Mouse (Mus musculus): ENCODE measurements around the gene Gm3336. TPM values are rescaled to one million over a fixed set of nuclear protein-coding genes. Genes with fewer than 3 reads are reported as not detected.

The Gm3336 gene
- polyA plus RNA-seq, 1 experiment = 73.6 TPM

DNA sequence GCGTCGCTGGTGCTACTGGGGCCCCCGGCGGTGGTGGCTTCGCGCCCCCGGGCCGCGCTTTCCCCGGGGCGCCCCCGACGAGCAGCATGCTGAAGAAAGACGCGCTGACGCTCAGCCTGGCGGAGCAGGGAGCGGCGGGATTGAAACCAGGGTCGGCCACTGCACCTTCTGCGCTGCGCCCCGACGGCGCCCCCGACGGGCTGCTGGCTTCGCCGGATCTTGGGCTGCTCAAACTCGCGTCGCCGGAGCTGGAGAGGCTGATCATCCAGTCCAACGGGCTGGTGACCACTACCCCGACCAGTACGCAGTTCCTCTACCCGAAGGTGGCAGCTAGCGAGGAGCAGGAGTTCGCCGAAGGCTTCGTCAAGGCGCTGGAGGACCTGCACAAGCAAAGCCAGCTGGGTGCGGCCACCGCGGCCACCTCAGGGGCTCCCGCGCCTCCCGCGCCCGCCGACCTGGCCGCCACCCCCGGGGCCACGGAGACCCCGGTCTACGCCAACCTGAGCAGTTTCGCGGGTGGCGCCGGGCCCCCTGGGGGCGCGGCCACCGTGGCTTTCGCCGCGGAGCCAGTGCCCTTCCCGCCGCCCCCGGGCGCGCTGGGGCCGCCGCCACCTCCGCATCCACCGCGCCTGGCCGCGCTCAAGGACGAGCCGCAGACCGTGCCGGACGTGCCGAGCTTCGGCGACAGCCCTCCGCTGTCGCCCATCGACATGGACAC is 19.1 kb upstream of the Gm3336 start:
- Histone ChIP-seq H3K27me3 (ENCODE audit: control insufficient read depth, insufficient read depth, low read length) (no peaks in the 10 kb centered on the region), H3K4me1 (ENCODE audit: control insufficient read depth, insufficient read depth, insufficient read length, low read length) (peaks cover 39% of the 10 kb centered on the region), H3K36me3 (ENCODE audit: control insufficient read depth, insufficient read depth, low read length) (peaks cover 9% of the 10 kb centered on the region), H3K27ac (ENCODE audit: insufficient read depth, low read depth, low read length) (peak overlapping the region; percentile 98), H3K4me3 (ENCODE audit: low read depth, low read length) (peak overlapping the region; percentile 80)
- under 1% methylated on average over 89 of the region's 89 CpGs for WGBS
- TF ChIP-seq POLR2A (IDR thresholded peaks at IDR 0.05; ENCODE audit: low read depth, low read length) = no peak

- TF ChIP-seq POLR2A (IDR thresholded peaks at IDR 0.05; ENCODE audit: low read depth, low read length) (peak; percentile 40; the same call in 1 of the 2 replicates), CTCF (IDR thresholded peaks at IDR 0.05; ENCODE audit: extremely low read depth, insufficient read length, insufficient replicate concordance, low read depth, low read length) (no peak)
- Histone ChIP-seq H3K4me3 (ENCODE audit: low read depth, low read length) (peak overlapping the region; percentile 80), H3K27me3 (ENCODE audit: control insufficient read depth, insufficient read depth, low read length) (no peaks in the 10 kb centered on the region), H3K4me1 (ENCODE audit: control insufficient read depth, insufficient read depth, insufficient read length, low read length) (peaks cover 38% of the 10 kb centered on the region), H3K27ac (ENCODE audit: insufficient read depth, low read depth, low read length) (peak overlapping the region; percentile 98), H3K36me3 (ENCODE audit: control insufficient read depth, insufficient read depth, low read length) (peaks cover 9% of the 10 kb centered on the region)
- under 1% methylated on average over 59 of the region's 59 CpGs for WGBS
These were observed 18.3 kb upstream of the Gm3336 start for GRCm38 (mm10) chr8:70699834-70700554.

GRCm38 (mm10) chr8:70700555-70700922 is 17.8 kb upstream of the Gm3336 start:
- Histone ChIP-seq H3K4me1 (ENCODE audit: control insufficient read depth, insufficient read depth, insufficient read length, low read length) (peaks cover 32% of the 10 kb centered on the region), H3K27me3 (ENCODE audit: control insufficient read depth, insufficient read depth, low read length) (no peaks in the 10 kb centered on the region), H3K4me3 (ENCODE audit: low read depth, low read length) (peak overlapping the region; percentile 80), H3K27ac (ENCODE audit: insufficient read depth, low read depth, low read length) (peak overlapping the region; percentile 42), H3K36me3 (ENCODE audit: control insufficient read depth, insufficient read depth, low read length) (peaks cover 9% of the 10 kb centered on the region)
- 0% methylated on average over 20 of the region's 20 CpGs for WGBS
- peak; percentile 82 for TF ChIP-seq CTCF (IDR thresholded peaks at IDR 0.05; ENCODE audit: extremely low read depth, insufficient read length, insufficient replicate concordance, low read depth, low read length)
- peak; percentile 45; the same call in 1 of the 2 replicates for TF ChIP-seq POLR2A (IDR thresholded peaks at IDR 0.05; ENCODE audit: low read depth, low read length)

DNA sequence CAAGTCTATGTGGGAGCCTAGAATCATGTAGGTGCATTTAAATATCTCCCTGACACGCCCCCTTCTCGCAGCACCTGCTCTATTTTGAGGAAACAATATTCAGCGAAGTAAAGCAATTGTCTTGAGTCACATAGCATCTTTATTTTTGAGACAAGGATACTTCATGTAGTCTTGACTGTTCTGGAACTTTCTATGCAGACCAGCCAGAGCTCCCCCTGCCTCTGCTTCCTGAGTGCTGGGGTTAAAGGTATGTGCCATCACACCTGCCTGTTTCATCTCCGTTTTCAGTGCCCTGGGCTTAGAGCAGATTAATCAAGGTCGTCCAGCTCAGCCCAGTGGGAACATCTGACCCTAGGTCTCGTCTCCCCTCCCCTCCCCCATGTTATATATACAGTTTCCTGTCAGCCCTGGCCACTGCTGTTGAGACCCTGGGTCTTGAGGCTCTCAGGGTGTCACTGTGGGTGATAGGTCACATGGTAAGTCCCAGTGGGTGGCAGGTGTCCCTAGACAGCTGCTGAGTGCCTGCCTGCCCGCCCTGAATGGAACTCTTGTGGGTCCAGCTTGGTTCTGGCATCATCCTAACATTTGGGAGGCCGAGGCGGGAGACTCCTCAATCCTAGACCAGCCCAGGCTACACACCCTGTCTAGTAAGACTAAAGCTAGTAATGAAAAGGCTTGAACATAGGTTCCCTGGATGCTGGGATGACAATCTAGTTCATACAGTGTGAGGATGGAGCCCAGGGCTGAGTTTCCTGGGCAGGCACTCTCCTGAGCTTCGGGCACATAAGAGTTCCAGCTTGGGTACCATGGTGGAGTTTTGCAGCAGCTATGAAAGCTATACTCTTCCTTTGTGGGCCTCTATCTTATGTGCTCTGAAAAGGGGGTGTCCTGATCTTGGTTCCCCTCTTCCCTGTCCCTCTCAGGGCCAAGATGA is 17.0 kb upstream of the Gm3336 start:
- WGBS = 43% methylated on average over 10 of the region's 10 CpGs
- Histone ChIP-seq H3K27me3 (ENCODE audit: control insufficient read depth, insufficient read depth, low read length) (no peaks in the 10 kb centered on the region), H3K27ac (ENCODE audit: insufficient read depth, low read depth, low read length) (peak overlapping the region; percentile 42), H3K4me1 (ENCODE audit: control insufficient read depth, insufficient read depth, insufficient read length, low read length) (peaks cover 25% of the 10 kb centered on the region), H3K4me3 (ENCODE audit: low read depth, low read length) (peak overlapping the region; percentile 80), H3K36me3 (ENCODE audit: control insufficient read depth, insufficient read depth, low read length) (peaks cover 9% of the 10 kb centered on the region)
- TF ChIP-seq POLR2A (IDR thresholded peaks at IDR 0.05; ENCODE audit: low read depth, low read length) = 0 out of 2 replicates have a peak, but pooled peaks have one; percentile 11
- TF ChIP-seq CTCF (IDR thresholded peaks at IDR 0.05; ENCODE audit: extremely low read depth, insufficient read length, insufficient replicate concordance, low read depth, low read length) = no peak

- H3K4me3 ChIP-seq (ENCODE audit: low read depth, low read length) = no peak overlapping the region
- 0 out of 2 replicates have a peak overlapping the region, but pooled peaks have one; percentile 1 for H3K27ac ChIP-seq (ENCODE audit: insufficient read depth, low read depth, low read length)
- TF ChIP-seq CTCF (IDR thresholded peaks at IDR 0.05; ENCODE audit: extremely low read depth, insufficient read length, insufficient replicate concordance, low read depth, low read length) (no peak), POLR2A (IDR thresholded peaks at IDR 0.05; ENCODE audit: low read depth, low read length) (no peak)
- whole genome bisulfite sequencing = 61% methylated on average over 2 of the region's 2 CpGs
- no peaks in the 10 kb centered on the region for H3K27me3 ChIP-seq (ENCODE audit: control insufficient read depth, insufficient read depth, low read length)
- H3K36me3 ChIP-seq (ENCODE audit: control insufficient read depth, insufficient read depth, low read length) = peaks cover 9% of the 10 kb centered on the region
- H3K4me1 ChIP-seq (ENCODE audit: control insufficient read depth, insufficient read depth, insufficient read length, low read length) = peaks cover 17% of the 10 kb centered on the region
These were observed 16.1 kb upstream of the Gm3336 start for GRCm38 (mm10) chr8:70701982-70702841.

DNA sequence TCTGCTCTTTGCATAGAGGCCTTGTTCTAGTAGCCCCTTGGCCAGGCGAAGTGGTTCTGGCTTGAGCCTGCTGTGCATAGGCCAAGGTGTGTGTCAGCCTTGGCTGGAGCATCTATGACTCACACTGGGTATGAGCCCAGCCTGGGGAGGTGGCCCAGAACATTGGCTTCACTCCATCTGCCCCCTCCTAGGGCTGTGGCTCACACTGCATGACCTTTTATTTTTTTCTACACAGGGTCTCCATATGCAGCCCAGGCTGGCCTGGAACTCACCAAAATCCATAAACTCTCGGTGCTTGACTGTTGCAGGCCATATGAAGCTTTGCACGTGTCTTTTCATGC is 15.5 kb upstream of the Gm3336 start:
- peaks cover 12% of the 10 kb centered on the region for H3K4me1 ChIP-seq (ENCODE audit: control insufficient read depth, insufficient read depth, insufficient read length, low read length)
- TF ChIP-seq POLR2A (IDR thresholded peaks at IDR 0.05; ENCODE audit: low read depth, low read length) = no peak
- no peak for TF ChIP-seq CTCF (IDR thresholded peaks at IDR 0.05; ENCODE audit: extremely low read depth, insufficient read length, insufficient replicate concordance, low read depth, low read length)
- peaks cover 9% of the 10 kb centered on the region for H3K36me3 ChIP-seq (ENCODE audit: control insufficient read depth, insufficient read depth, low read length)
- 0 out of 2 replicates have a peak overlapping the region, but pooled peaks have one; percentile 1 for H3K27ac ChIP-seq (ENCODE audit: insufficient read depth, low read depth, low read length)
- no peak overlapping the region for H3K4me3 ChIP-seq (ENCODE audit: low read depth, low read length)
- 60% methylated on average over 3 of the region's 3 CpGs for WGBS
- H3K27me3 ChIP-seq (ENCODE audit: control insufficient read depth, insufficient read depth, low read length) = no peaks in the 10 kb centered on the region

All from small intestine, adult 2 months (tissue).